Mouse (Mus musculus) hindlimb bud, embryonic 11.5 days (tissue): ENCODE measurements around the gene Gli3.

Source experiments
- DNase-seq: peaks from one replicate; pipeline ENCODE4 v3.0.0-alpha.2; 2012; ENCODE audit warnings: low read depth, low spot score; ENCODE audit errors: extremely low spot score

The Gli3 gene

DNA sequence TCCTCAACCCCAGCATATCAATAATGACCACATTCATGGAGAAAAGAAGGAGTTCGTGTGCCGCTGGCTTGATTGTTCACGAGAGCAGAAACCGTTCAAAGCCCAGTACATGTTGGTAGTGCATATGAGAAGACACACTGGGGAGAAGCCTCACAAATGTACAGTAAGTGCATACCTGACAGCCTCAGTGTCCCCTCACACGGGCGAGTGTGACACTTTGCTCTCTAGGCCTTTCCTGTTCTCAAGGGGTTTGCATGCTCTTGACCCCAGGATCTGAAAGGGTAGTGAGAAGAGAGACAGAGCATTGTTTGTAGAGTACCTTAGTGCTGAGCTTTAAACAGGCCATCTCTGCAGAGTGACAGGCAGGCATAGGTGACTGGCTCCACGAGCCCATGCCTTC, 250.5 kb downstream of the Gli3 start:
- DNase-seq: no peak

DNA sequence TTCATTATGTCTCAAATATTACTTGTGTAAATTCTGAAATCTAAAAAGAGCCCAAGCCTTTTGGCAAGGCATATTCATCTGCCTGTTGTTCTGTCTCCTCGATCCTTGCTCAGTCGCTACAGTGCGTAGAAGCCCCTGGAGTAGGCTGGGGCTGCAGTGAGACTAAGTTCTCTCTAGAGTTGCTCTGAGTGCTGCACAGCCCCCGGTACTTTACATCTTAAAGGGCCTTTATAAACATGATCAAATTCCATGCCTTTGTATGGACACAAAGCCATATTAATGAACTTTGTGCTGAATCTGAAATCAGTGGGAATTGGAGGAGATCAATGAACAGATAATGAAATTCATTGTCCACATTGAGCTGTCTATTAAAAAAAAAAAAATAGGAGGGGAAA, 251.3 kb downstream of the Gli3 start:
- DNase-seq: no peak

DNA sequence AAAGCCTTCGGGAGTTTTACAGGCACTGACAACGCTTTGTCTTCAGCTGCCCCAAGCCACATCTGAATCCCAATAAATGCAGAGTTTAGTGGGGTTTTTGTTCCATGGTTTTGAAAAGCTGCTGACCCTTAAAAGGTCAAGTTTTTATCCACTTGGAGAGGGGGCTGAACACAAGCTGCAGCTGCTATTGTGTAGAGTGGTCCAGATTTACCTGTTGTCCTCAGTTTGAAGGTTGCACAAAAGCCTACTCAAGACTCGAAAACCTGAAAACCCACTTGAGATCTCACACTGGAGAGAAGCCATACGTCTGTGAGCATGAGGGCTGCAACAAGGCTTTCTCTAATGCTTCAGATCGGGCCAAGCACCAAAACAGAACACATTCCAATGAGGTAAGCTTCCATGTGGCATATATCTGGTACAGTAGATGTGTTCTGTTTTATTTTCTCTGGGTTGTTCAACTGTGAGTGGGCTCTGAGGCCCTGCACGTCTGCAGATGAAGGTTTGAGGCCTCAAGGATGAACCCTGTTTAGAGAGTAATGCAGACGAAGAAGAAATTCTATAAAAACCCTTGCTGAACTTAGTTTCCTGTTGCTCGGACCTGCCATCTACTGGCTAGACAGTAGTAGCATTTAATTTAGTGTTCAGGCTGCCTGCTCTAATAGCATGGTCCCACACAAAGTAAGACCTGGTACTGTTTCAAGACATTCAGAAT, 251.8 kb downstream of the Gli3 start:
- no peak for DNase-seq

DNA sequence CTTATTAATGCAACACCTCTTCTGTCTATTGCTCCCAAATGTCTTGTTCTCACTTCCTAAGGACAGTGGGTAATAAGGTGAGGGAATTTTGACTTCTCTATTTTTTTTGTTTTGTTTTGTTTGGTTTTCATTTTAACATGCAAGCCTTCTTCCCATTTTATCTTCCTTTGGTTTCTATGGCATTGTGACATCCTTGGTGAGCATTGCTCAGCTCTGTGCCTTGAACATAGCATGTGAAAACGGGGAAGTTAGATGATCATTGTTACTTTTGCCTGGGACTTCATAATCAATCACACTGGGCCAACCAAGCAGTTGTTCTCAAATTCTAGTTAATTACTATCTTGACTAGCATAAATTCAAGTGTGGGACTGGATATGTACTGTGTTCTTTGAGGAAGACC, 258.4 kb downstream of the Gli3 start:
- no peak for DNase-seq

DNA sequence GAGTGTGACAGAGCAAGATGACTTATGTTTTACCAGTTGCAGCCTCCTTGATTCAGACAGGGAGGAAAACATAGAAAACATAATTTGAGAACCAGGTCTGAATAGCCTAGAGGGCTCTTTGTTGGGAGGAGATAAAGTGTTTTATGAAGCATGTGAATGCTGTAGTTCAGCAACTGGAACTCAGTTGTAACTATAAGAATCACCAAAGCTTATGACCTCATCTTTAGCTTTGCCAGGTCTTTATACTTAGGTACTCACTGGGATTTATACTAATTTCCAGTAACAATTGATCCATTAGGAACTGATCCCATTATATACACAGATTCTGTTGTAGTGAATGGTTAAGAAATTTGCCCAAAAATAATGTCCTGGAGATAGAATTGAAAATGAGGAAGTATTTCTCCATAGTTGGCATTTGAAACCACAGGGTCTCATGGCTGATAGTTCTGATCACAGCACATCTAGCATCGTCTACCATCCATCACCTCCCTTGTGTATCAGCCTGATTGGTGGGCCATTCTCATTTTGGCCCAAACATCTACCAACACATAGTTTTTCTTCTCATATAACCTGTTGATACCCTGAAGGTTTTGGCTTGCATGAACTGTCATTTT, 259.8 kb downstream of the Gli3 start:
- no peak for DNase-seq

DNA sequence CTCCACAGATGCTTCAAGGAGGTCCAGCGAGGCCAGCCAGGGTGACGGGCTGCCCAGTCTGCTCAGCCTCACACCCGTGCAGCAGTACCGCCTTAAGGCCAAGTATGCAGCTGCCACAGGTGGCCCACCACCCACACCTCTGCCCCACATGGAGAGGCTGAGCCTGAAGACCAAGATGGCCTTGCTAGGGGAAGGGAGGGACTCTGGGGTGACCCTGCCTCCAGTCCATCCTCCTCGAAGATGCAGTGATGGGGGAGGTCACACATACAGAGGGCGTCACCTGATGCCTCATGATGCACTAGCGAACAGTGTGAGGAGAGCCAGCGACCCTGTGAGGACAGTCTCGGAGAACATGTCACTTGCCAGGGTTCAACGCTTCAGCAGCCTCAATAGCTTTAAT, 261.7 kb downstream of the Gli3 start:
- no peak for DNase-seq

DNA sequence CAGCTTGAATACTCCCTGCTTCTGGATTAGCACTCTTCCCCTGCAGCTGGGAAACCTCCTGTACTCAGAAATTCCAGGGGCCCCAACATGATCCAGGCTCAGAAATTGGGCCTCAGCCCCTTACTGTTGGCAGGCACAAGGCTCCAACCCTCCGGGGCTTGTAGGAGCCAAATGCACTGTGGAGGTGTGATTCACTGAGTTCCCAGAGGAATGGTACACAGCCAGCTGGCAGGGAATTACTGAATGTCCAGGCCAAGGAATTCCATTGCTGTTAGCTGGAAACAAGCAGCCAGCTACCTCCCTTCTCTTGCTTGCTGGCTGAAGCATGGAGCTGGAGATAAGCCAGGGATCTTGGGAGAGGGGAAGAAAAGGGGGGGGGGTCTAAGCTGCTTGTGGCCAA, 278.7 kb downstream of the Gli3 start:
- DNase-seq: no peak

DNA sequence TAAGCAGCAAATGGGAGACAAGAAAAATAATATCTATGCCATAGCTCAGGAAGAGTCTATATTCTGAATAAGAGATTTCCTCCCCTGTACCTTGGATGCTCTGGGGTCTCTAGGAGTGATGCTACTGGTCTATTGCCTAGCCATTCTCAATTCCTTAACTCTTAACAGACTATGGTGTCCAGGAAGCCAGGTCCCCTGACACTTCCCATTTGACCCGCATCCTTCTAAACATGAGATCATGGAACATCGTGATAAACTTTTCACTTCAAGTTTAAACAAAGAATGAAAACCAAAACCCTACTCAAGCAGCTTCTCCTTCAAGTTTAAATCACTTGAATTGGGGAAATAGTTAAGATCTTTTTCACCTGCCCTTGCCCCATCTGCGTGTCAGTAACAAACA, 279.3 kb downstream of the Gli3 start:
- DNase-seq: no peak

DNA sequence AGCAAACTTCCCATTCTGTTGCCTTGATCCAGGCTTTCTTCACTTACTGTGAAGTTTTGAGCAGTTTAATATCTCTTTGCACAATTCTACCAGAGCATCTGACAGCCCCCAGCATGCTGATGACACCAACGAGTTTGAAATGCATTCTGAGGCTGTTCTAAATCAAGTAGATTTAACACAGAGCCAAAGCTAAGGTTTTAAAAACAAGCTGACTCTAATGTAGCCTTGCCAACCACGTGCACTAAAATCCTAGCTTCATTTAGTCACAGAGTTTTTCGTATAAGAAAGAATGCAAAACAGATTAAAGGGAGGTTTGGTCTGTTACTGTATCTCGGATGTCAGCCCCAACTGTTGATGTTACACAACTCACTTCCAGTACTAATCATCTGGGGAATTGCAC, 279.7 kb downstream of the Gli3 start:
- no peak for DNase-seq

DNA sequence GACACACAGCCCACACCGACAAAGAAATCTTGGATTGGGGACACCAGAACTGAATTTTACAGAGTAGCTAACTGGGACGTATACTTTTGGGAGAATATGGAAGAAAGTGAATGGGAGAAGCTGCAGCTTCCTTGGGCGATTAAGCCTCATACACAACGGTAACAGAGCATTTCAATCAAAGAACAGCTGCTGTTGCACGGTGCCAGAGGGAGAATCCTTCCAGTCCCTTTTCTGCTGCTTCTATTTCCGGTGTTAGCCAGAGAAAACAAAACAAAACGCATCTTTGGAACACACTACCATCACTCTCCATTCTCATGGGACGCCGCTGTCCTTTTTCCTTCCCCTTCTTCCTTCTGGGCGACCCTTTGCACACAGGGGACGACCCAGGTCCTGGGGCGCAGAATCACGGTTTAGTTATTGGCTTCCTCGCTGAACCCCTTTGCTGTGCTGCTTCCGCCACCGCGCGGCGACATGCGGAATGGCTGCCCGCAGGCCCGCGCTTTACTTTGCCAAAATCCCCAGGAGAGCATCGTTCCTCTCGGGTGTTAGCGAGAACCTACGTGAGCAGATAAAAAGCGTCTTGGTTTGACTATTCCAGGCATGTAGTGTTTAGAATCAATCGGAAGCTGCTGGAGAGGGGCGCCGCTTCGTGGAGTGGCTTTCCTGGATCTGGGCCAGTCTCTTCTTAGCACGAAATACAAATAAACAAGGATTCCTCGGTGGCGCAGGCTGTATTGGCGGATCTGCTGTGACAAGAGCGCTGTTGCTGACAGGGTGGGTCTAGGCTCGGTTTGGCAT, 296.0 kb downstream of the Gli3 start:
- peak; percentile 47 for DNase-seq

DNA sequence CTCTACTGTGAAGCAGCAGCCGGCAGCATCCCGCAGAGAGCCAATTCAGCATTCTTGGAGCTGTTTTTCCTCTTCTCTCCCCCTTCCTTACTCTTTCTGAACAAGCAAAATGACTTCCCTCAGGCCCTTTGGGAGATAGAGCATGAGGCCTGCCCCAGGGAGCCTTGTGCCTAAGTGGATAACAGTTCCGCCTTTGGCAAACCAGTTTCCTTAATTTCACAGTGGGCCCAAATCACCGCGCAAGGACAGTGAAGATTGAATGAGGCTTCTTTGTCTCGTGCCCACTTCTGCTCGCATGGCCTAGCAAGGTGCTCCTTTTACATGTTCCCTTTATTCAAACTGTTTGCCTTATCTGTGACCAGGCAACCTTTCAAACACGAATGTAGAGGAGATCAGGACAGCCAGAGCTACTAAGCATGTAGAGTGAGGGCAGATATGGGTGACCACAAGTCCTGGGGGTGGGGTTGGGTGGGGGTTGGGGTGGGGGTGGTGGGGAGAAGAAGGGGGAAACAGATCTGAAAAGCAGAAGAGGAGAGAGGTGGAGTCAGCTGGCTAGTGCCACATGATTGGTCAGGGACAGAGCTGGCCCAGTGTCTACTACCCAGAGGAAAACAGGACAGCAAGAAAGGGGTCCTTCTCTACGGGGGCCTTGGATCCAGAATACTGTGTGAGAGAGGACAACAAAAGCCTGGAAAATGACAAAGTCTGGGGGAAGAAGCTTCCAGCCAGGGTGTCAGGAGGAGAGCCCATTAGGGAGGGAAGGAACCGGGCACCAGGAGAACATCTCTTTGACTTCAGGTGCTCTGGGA, 296.8 kb downstream of the Gli3 start:
- DNase-seq: peak; percentile 6

DNA sequence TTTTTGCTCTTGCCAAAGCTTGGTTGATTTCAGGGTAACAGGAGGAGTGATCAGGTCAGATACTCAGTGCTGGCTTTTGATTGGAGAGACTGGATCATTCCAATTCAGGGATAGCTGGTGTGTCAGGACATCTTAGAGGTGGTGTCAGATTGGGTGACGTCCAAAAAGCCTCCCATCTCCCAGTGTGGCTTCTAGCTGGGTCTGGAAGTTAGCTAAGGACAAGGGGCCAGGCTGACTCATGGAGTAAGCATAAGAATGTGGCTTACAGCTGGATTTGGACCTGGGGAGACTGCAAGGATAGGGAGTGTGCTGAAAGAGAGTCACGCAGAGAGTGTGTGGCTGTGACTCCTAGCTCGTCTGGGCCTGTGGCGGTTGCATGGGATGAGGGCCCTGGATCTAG, 299.3 kb downstream of the Gli3 start:
- no peak for DNase-seq

DNA sequence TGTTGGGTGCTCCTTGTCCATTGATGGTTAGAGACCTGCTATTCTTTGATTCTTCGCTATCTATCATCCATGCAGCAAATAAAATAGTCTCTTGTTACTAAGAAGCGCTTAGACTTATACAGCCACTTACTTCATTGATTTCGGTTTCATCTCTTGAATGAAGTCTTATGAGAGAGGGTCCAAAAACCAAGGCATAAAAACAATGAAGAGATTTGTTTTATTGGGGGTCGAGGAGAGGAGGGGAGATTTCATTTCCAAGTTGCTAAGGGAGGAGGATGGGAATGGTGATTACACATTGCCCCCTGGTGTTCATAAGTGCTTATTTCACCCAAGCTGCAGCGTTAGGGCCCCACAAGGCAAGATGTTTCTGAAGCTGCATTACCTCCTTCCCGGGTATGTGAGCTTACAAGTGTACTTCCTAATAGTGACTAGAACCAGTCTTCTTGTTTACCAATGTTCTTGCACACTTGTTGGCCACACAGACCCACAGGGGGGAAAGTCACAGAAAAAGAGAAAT, 299.9 kb downstream of the Gli3 start:
- DNase-seq: peak; percentile 46

DNA sequence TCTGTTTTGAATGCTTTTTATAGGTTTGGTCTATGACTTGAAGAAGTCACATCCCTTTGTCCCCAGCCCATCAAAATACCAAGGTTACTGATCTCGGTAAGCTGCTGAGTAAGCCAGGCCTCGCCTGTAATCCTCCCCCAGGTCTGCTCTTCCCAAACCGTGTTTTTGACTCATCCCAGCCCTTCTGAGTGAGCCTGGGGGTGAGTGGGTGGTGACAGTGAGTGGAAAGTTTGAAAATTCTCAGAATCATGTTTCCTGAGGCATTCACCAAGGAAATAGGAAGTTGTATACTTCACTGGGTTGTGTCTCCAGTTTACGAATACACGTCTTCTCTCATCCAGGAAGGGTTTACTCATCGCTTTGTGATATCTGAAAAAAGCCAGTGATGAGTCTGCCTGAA, 314.6 kb downstream of the Gli3 start:
- no peak for DNase-seq
